Mouse (Mus musculus) G1E (cell line): ENCODE results near the gene Brd3. TPM values are rescaled to one million over a fixed set of nuclear protein-coding genes. Genes with fewer than 3 reads are reported as not detected.

Source experiments
- ATAC-seq: 2 replicates; pipeline ENCODE4 v1.8.0; 2016; ENCODE audit warnings: mild to moderate bottlenecking; ENCODE audit not compliant: insufficient number of reproducible peaks, poor library complexity, low FRiP score, severe bottlenecking; ENCODE audit errors: extremely low read depth
- DNase-seq: peaks from one replicate; pipeline ENCODE4 v3.0.0; 2012; ENCODE audit warnings: low spot score
- H3K27me3 ChIP-seq: 2 replicates; pipeline ENCODE4 v1.6.1; 2012; ENCODE audit warnings: mild to moderate bottlenecking, low read length, inconsistent platforms; ENCODE audit not compliant: insufficient read depth
- H3K36me3 ChIP-seq: replicated peaks from 2 replicates; pipeline ENCODE3; 2012; ENCODE audit warnings: mild to moderate bottlenecking, inconsistent platforms
- H3K4me1 ChIP-seq: 2 replicates; pipeline ENCODE4 v1.6.1; 2012; ENCODE audit warnings: low read depth, low read length, inconsistent platforms, mixed read lengths; ENCODE audit not compliant: insufficient read depth
- H3K4me3 ChIP-seq: 2 replicates; pipeline ENCODE4 v1.5.1; 2012; ENCODE audit warnings: low read depth, mild to moderate bottlenecking, inconsistent platforms, low read length, moderate library complexity, mixed read lengths
- H3K9me3 ChIP-seq: replicated peaks from 2 replicates; pipeline ENCODE4 v1.6.1; 2012; ENCODE audit warnings: inconsistent platforms
- CTCF ChIP-seq: IDR thresholded peaks from 2 replicates; pipeline ENCODE4 v1.5.1; 2012; ENCODE audit warnings: low read depth, low read length, inconsistent platforms, mixed read lengths
- GATA1 ChIP-seq: IDR thresholded peaks from 2 replicates; pipeline ENCODE4 v1.6.1; 2012; ENCODE audit warnings: borderline replicate concordance, low read length, inconsistent platforms, mixed read lengths
- GATA2 ChIP-seq: IDR thresholded peaks from 2 replicates; pipeline ENCODE4 v1.6.1; 2012; ENCODE audit warnings: low read depth, low read length, inconsistent platforms, borderline replicate concordance
- POLR2AphosphoS5 ChIP-seq: IDR thresholded peaks from 2 replicates; pipeline ENCODE4 v1.6.1; 2012; ENCODE audit warnings: low read depth, low read length, inconsistent platforms; ENCODE audit not compliant: insufficient replicate concordance
- TAL1 ChIP-seq: conservative IDR thresholded peaks from 2 replicates; pipeline ENCODE4 v1.6.1; 2012; ENCODE audit warnings: low read depth, low read length, inconsistent platforms, mixed read lengths
- polyA plus RNA-seq: library from polyadenylated mRNA; stranded (reverse); fragments of >175 nt; gene quantifications from 2 replicates; pipeline ENCODE4 v1.2.3, GENCODE M21; 2012
- total RNA-seq, 2 experiments: library from RNA; stranded (forward) in 1 of 2; stranded (reverse) in 1 of 2; fragments of 200-1000 nt in 1 of 2; fragments of >200 nt in 1 of 2; fragmentation: Nextera tagmentation in 1 of 2; gene quantifications; 2 replicates each; pipeline ENCODE4 v1.2.3; 2014 to 2017

Brd3 gene
- total RNA-seq (2014; fragmentation: Nextera tagmentation) = 75.2 and 84.1 TPM in 2 replicates
- 13.2 and 17.5 TPM in 2 replicates for total RNA-seq (2017)
- polyA plus RNA-seq = 92.1 and 124 TPM in 2 replicates

DNA sequence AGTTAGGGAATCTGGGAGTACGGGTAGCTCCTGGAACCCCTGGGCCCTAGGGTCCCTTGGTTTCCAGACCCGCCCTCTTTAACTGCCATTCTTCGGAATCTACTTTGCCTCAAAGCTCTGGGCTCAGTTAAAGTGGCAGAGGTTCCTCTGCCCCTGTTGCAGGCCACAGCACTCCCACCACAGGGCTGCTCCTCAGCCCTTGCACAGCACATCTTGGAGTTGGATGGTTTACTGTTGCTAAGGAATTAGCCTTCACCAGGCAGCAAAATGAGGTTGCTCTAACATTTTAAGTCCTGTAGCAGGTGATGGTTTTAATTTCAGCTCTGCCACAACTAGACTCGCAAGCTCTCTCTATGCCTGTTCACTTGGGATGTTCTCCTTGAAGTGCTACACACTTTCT, at the start of gene Brd3:
Gene Brd3, minus strand, starts transcription at position 101 of the 400 bp plus-strand sequence.
- Histone ChIP-seq H3K27me3 (peaks cover 39% of the 10 kb centered on the region), H3K9me3 (no peaks in the 10 kb centered on the region), H3K4me3 (no peak within 1 kb of the TSS), H3K36me3 (no peaks in the 10 kb centered on the region), H3K4me1 (peaks cover 10% of the 10 kb centered on the region)
- TF ChIP-seq POLR2AphosphoS5 (no peak), GATA1 (no peak), GATA2 (no peak), TAL1 (no peak), CTCF (no peak)
- ATAC-seq (no peak), DNase-seq (no peak)

DNA sequence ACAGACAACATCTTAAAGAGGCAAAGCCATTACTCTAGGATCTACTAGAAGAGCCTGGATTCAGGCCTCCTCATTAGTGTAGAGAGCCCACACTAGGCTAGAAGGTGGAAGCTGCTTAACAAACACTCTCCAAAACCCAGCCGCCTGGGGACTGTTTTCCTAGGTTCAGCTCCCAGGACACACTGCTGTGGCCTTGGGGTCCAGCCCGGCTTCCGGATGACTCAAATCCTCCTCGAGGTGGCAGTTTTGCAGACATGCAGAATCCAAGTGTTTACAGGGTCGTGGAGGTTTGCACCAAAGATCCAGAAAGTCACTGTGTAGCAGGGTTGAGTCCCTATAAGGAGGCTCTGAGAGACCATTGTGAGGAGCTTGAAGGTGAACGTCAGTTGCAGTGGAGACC, 49.5 kb upstream of the Brd3 start:
- TF ChIP-seq TAL1 (no peak), POLR2AphosphoS5 (no peak), CTCF (no peak), GATA1 (no peak), GATA2 (no peak)
- H3K27me3 ChIP-seq = peaks cover 45% of the 10 kb centered on the region

DNA sequence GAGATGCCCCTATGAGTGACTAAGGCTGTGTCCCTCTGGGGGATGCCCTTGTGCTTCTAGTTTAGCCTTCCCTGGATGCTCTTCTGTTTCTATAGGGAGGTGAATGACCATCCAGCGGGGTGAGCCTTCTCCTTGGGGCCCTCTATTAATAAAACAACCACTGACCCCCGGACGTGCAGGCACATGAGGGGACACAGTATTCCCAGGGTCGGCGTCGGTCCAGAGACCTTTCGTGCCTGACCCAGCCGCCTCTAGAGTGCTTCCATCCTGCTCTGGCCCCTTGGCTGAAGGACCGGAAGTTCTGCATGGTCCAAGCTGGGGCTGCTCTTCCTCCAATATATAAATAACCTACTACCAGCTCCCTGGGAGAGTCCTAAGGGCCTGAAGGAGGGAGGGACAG, 46.8 kb upstream of the Brd3 start:
- TF ChIP-seq POLR2AphosphoS5 (no peak), GATA1 (no peak), GATA2 (no peak), TAL1 (no peak), CTCF (no peak)
- no peaks in the 10 kb centered on the region for H3K36me3 ChIP-seq
- no peaks in the 10 kb centered on the region for H3K9me3 ChIP-seq
- DNase-seq = no peak
- H3K27me3 ChIP-seq = peaks cover 25% of the 10 kb centered on the region
- ATAC-seq = no peak
- no peak overlapping the region for H3K4me3 ChIP-seq
- H3K4me1 ChIP-seq = no peaks in the 10 kb centered on the region

More for the DNA sequence above, 49.5 kb upstream of the Brd3 start:
- no peak overlapping the region for H3K4me3 ChIP-seq
- H3K9me3 ChIP-seq = no peaks in the 10 kb centered on the region
- no peaks in the 10 kb centered on the region for H3K36me3 ChIP-seq
- H3K4me1 ChIP-seq = no peaks in the 10 kb centered on the region
- no peak for DNase-seq
- ATAC-seq = no peak

DNA sequence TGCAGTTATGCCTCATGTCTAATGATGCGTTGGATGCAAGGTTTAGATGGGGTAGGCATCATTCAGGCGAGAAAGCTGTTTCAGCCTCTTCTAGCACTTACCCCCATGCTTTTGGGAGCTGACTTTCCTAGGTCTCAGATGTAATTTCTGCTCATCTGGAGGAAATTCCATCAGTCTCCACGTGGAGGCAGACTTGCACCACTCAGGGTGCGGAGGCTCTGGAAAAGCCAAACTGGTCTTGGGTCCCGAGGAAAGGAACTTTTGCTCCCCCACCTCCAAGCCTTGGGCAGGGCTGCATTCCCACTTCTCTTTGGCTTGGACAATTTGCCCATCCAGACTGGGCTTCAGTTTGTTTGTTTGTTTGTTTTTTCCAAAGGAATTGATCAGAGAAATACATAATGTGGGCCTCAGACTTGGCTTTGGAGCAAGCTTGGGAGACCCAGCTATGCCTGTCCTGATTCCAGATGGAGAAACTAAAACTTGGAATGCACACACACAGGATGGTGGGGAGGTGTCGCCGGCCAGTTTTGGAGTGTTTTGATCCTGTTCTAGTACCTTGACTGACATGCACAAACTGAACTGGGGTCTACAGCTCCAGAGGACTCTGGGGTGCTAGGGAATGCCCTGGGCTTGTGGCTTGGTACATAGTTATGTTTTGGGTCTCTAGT, 45.3 kb upstream of the Brd3 start:
- H3K4me3 ChIP-seq = no peak overlapping the region
- H3K27me3 ChIP-seq = peaks cover 21% of the 10 kb centered on the region
- no peaks in the 10 kb centered on the region for H3K9me3 ChIP-seq
- DNase-seq (peak; percentile 20), ATAC-seq (no peak)
- H3K36me3 ChIP-seq = no peaks in the 10 kb centered on the region
- TF ChIP-seq GATA2 (no peak), POLR2AphosphoS5 (no peak), CTCF (peak; percentile 66; the same call in 1 of the 2 replicates)
- H3K4me1 ChIP-seq = no peaks in the 10 kb centered on the region

DNA sequence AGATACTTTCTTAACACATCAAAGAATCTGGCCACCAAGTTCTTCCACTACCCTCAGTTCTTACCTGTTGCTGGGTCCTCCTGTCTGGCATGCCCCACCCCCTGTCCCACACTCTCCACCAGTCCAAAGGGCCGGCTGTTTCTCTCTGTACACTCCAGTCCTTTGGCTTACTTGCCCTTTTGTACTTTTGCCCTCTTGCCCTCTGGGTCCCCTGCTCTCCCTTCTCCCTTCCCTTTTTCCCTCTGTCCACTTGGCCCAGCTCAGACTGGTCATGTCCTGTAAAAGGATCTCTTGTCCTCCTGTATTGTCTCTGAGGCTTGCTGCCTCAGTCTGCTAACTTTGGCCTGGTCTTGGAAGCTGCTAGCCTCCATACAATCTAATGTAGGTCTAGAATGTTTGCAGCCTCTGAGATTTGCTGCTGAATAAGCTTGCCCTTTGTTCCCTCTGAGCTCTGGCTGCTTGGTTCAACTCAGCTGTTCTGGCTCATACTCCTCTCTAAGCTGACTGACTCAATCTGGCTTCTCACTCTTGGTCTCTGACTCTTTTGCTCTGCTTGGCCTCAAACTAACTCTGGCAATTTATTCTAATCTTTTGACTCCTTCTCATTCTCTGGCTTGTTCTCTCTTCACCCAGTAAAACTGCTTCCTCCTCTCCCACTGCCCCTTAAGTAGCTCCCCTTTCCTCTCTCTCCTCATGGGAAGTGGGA, 41.4 kb upstream of the Brd3 start:
- Histone ChIP-seq H3K4me1 (no peaks in the 10 kb centered on the region), H3K27me3 (no peaks in the 10 kb centered on the region), H3K9me3 (no peaks in the 10 kb centered on the region), H3K4me3 (no peak overlapping the region), H3K36me3 (peaks cover 8% of the 10 kb centered on the region)
- TF ChIP-seq CTCF = no peak
- no peak for TF ChIP-seq POLR2AphosphoS5
- TF ChIP-seq GATA2 = no peak
- no peak for TF ChIP-seq GATA1
- TF ChIP-seq TAL1 = no peak
- no peak for DNase-seq
- ATAC-seq = no peak

DNA sequence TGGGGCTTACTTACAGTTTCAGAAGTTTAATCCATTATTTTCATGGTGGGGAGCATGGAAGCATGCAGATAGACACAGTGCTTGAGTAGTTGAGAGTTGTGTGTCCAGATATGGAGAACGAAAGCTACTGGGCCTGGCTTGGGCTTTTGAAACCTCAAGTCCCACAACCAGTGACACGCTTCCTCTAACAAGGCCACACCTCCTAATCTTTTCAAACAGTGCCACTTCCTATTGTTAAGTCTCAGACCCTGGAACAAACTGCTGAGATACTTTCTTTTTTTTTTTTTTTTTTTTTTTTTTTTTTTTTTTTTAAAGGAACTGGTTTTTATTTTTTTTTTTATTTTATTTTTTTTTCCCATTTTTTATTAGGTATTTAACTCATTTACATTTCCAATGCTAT, 40.5 kb upstream of the Brd3 start:
- Histone ChIP-seq H3K27me3 (no peaks in the 10 kb centered on the region), H3K9me3 (no peaks in the 10 kb centered on the region), H3K4me3 (no peak overlapping the region), H3K4me1 (no peaks in the 10 kb centered on the region), H3K36me3 (peaks cover 14% of the 10 kb centered on the region)
- no peak for ATAC-seq
- no peak for DNase-seq
- TF ChIP-seq TAL1 = no peak
- no peak for TF ChIP-seq GATA1
- no peak for TF ChIP-seq CTCF
- TF ChIP-seq GATA2 = no peak
- no peak for TF ChIP-seq POLR2AphosphoS5
